Mouse (Mus musculus): ENCODE results near the gene Pla2g12b.

Gene Pla2g12b

DNA sequence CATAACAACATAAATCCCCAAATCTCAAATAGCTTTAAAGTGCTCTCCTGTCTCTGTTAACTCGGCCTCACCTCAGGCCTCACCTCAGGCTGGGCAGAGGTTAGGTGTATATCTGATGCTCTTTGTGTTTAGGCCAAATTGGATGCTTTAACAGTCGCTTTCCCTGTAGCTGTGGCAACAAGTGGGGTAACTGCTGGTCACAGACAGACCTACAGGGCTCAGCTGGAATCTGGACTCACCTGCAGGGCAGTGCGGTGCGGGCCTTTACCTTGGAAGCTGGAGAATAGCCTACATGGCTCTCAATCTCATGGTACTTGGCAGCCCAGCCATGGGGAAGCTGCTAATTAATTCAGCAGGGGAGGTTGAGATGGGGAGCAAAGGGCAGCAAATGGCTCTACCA is 63.2 kb downstream of the Pla2g12b start:
- no peak for DNase-seq (ENCODE audit: low spot score in 2 of 2)

DNA sequence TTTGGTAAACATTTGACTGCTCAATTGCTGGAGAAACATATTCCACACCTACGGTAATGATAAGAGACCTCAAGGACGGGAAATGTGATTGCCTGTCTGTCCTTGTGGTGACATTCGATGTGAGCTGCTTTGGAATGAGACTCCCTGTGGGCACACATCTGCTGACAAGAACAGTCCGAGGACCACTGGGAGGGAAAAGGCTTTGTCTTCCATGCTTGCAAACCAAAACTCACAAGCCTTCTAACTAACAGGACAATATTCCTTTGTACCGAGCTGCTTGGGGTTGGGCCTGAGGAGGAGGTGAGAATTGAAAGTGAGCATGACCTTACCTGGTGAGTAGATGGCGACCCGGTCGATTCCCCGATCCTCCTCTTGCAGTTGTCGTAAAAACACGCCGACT is 63.8 kb downstream of the Pla2g12b start:
- no peak for DNase-seq (ENCODE audit: low spot score in 2 of 2)

DNA sequence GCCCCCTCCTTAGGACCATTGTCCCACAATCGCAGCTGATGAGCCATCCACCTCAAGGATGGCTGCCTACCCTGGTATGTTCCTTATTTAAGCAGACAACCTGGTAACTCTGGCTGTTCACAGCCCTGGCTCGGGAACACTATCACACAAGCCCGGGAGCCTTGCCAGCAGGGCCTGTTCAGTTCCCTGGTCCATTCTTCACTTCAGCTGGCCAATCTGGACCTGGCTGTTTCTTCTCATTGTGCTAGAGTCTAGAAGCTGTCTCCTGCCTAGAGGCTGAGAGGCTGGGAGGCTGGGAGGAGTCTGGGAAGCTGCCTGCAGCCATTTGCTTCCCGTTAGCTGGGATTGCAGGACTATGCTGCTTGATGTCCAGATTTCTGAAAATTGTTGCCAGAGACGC is 67.0 kb downstream of the Pla2g12b start:
- DNase-seq (ENCODE audit: low spot score in 2 of 2): no peak

All from frontal cortex, postnatal 10 days (tissue).